Mouse (Mus musculus) stomach, postnatal 0 days (tissue): ENCODE results near the gene Ptprn2.

Experiments used
- CTCF ChIP-seq: IDR thresholded peaks from 2 replicates; pipeline ENCODE4 v1.5.1; 2016; ENCODE audit warnings: antibody characterized with exemption, low read depth, mild to moderate bottlenecking, moderate library complexity
- EP300 ChIP-seq: optimal IDR thresholded peaks from 2 replicates; pipeline ENCODE3; 2016; ENCODE audit warnings: antibody characterized with exemption

DNA sequence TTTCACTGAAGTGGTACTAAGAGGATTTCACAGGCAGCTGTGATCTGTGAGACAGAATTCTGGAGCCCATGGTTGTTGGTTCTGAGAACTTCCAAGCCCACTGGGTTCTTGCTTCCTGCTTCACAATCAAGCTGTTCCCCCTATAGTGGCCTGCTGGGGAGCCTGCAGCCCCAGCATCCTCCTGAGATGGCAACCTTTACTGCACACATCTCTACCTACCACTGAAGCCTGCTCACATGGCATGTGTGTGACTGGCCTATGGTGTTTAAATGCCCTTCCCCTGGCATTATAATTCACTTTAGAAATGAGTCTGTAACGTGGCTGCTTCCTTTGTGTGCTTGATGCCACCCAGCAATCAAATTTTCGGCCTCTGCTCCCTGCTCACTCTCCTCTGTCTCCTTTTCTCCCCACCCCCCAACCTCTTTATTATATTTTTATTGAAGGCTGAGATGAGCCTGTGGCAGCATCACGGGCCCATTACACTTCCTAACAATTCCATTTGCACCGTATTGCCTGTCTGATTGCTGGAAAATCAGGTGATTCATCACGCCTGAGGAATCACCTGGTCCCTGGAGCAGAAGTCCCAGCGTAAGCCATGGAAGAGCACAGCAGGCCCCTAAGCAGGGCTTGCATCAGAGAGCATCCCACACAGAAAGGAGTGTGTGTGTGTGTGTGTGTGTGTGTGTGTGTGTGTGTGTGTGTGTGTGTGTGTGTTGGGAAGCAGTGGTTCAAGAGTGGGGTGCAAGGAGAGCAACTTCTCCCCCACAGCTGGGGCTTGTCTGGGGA is 402.2 kb downstream of the Ptprn2 start:
- TF ChIP-seq CTCF = no peak
- TF ChIP-seq EP300 = no peak
